Mouse (Mus musculus) limb, embryonic 15.5 days (tissue): ENCODE measurements around the gene Fcgr3. TPM values are rescaled to one million over a fixed set of nuclear protein-coding genes. Genes with fewer than 3 reads are reported as not detected.
A peak's percentile ranks its signal among the peaks of the same experiment; 100 is the strongest.
"Not testable (repeated sequence)": the region's sequence is repeated elsewhere in the genome, so short reads cannot be mapped to it uniquely, and the experiment has no call there.

ENCODE experiments used
- ATAC-seq: fragments of 200-750 bp; cut with Nextera tagmentation; 2 replicates; pipeline ENCODE4 v1.8.0; 2017; ENCODE audit warnings: low read depth, moderate TSS enrichment; ENCODE audit not compliant: insufficient number of reproducible peaks, low FRiP score, low TSS enrichment
- H3K27ac ChIP-seq: fragments of 300-500 bp; sonication (generic); 2 replicates; pipeline ENCODE4 v1.5.1; 2015; ENCODE audit warnings: moderate library complexity, mild to moderate bottlenecking, inconsistent platforms
- H3K27me3 ChIP-seq: fragments of 300-500 bp; sonication (generic); 2 replicates; pipeline ENCODE4 v1.6.1; 2015; ENCODE audit warnings: inconsistent platforms
- H3K36me3 ChIP-seq: fragments of 300-500 bp; sonication (generic); 2 replicates; pipeline ENCODE4 v1.6.1; 2015; ENCODE audit warnings: inconsistent platforms
- H3K4me1 ChIP-seq: fragments of 300-500 bp; sonication (generic); 2 replicates; pipeline ENCODE4 v1.6.1; 2015; ENCODE audit warnings: inconsistent platforms
- H3K4me2 ChIP-seq: fragments of 300-500 bp; sonication (generic); 2 replicates; pipeline ENCODE4 v1.6.1; 2015; ENCODE audit warnings: mild to moderate bottlenecking, inconsistent platforms
- H3K4me3 ChIP-seq: fragments of 300-500 bp; sonication (generic); 2 replicates; pipeline ENCODE4 v1.5.1; 2015; ENCODE audit warnings: mild to moderate bottlenecking, inconsistent platforms
- H3K9ac ChIP-seq: fragments of 300-500 bp; sonication (generic); 2 replicates; pipeline ENCODE4 v1.6.1; 2015; ENCODE audit warnings: inconsistent platforms
- H3K9me3 ChIP-seq: fragments of 300-500 bp; sonication (generic); 2 replicates; pipeline ENCODE4 v1.6.1; 2016; ENCODE audit warnings: inconsistent platforms
- WGBS: fragments of 180-500 bp; shearing (Covaris S2); methylation state at CpG from one replicate; pipeline ENCODE4 v1.1.7; 2015; 5-methylcytosine and 5-hydroxymethylcytosine counted together
- polyA plus RNA-seq: library from polyadenylated mRNA; unstranded; fragments of >200 nt; fragmentation: Nextera tagmentation; extraction: Ambion mirVana; gene quantifications from 2 replicates; pipeline ENCODE4 v1.2.1, GENCODE M21; 2015

Gene Fcgr3
- polyA plus RNA-seq, 1 experiment from 2014 or later, result 25.9 TPM

GRCm38 (mm10) chr1:171079825-171080224 is 15.1 kb upstream of the Fcgr3 start:
- H3K9me3 ChIP-seq, H3K9ac ChIP-seq: not testable (repeated sequence)
- ATAC-seq, result peak; percentile 32

GRCm38 (mm10) chr1:171079345-171079744 is 14.6 kb upstream of the Fcgr3 start:
- H3K4me2 ChIP-seq, H3K9ac ChIP-seq, H3K9me3 ChIP-seq, H3K4me3 ChIP-seq, H3K27ac ChIP-seq, H3K4me1 ChIP-seq, H3K36me3 ChIP-seq: not testable (repeated sequence)
- H3K27me3 ChIP-seq, result peaks cover 27% of the 10 kb centered on the region
- ATAC-seq, result peak; percentile 42
- 0% methylated on average over 1 of the region's 35 CpGs for WGBS

More at GRCm38 (mm10) chr1:171079825-171080224, 15.1 kb upstream of the Fcgr3 start:
- H3K4me1 ChIP-seq, H3K36me3 ChIP-seq, H3K27ac ChIP-seq, H3K4me3 ChIP-seq, H3K4me2 ChIP-seq: not testable (repeated sequence)
- no CpG with 5 or more reads among the region's 43 CpGs for WGBS
- peaks cover 25% of the 10 kb centered on the region for H3K27me3 ChIP-seq

GRCm38 (mm10) chr1:171078419-171078818 is 13.7 kb upstream of the Fcgr3 start:
- not testable (repeated sequence) for H3K36me3 ChIP-seq, ATAC-seq, H3K4me3 ChIP-seq, H3K4me1 ChIP-seq, H3K9me3 ChIP-seq, H3K27ac ChIP-seq, H3K9ac ChIP-seq
- Histone ChIP-seq H3K27me3 (peaks cover 34% of the 10 kb centered on the region), H3K4me2 (peak overlapping the region; percentile 35)
- 18% methylated on average over 12 of the region's 12 CpGs for whole genome bisulfite sequencing

DNA sequence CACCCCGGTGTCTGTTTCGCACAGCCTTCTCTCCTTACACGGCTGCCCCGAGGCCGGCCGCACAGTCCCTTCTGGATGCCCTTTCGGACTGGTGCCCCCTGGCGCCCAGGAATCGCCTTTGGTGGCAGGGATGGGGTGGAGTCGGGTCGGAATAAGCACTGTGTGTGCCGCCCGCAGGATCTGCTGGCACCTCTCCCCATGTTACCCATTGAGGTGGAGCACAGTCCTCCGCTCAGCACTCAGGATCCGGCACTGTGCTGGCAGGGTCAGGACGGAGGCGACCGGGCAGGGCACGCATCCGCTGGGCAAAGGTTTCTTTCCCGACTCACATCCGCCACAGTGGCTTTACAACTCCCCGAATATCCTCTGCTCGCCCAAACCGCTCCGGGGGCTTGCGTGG is 13.2 kb upstream of the Fcgr3 start:
- not testable (repeated sequence) for H3K36me3 ChIP-seq, H3K27ac ChIP-seq, H3K9ac ChIP-seq, H3K4me1 ChIP-seq, H3K9me3 ChIP-seq
- Histone ChIP-seq H3K4me3 (peak overlapping the region; percentile 23; the same call in 1 of the 2 replicates), H3K4me2 (peak overlapping the region; percentile 35), H3K27me3 (peaks cover 34% of the 10 kb centered on the region)
- 4% methylated on average over 17 of the region's 27 CpGs for WGBS
- peak; percentile 19; the same call in 1 of the 2 replicates for ATAC-seq

DNA sequence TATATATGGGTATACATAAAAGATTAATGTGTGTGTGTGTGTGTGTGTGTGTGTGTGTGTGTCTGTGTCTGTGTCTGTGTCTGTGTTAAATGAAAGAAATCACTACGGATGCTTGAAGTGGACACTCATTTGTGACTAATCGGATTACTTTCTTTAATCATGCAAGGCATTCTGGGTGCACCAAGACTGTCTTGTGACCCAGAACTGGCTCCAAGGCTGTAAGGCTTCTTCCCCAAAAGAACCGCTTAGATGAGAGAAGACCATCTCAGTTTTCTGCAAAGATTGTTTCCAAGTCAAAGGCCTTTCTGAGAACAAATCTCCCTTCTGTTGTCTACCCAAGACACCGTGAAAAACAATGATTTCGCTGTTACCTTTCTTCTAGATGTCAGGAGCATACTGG is 12.5 kb upstream of the Fcgr3 start:
- not testable (repeated sequence) for H3K4me3 ChIP-seq, H3K9me3 ChIP-seq, H3K9ac ChIP-seq, H3K36me3 ChIP-seq, ATAC-seq, H3K4me2 ChIP-seq, H3K27ac ChIP-seq, H3K4me1 ChIP-seq
- WGBS, result 37% methylated on average over 5 of the region's 5 CpGs
- H3K27me3 ChIP-seq, result peaks cover 34% of the 10 kb centered on the region

GRCm38 (mm10) chr1:171076176-171076575 is 11.4 kb upstream of the Fcgr3 start:
- WGBS, result 71% methylated on average over 5 of the region's 5 CpGs
- not testable (repeated sequence) for H3K27ac ChIP-seq, H3K9ac ChIP-seq, H3K36me3 ChIP-seq, H3K4me2 ChIP-seq, H3K9me3 ChIP-seq, H3K4me1 ChIP-seq, H3K4me3 ChIP-seq, ATAC-seq
- H3K27me3 ChIP-seq, result peaks cover 26% of the 10 kb centered on the region

DNA sequence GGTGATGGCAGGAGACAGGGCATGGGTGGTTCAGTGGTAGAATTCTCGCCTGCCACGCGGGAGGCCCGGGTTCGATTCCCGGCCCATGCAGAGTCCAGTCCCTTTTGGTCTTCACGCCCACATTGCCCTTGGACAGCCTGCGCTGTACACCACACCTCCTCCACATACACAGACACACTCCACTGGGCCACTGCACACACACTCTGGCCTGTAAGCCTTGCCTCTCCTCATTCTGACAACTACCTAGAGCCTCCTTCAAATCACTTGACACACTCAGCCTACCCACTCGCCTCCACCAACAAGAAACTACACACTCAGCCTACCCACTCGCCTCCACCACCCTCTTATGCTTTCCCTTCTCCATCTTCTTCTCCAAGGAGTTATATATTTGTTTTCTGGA is 9.5 kb upstream of the Fcgr3 start:
- H3K27me3 ChIP-seq, result peaks cover 38% of the 10 kb centered on the region
- H3K4me2 ChIP-seq, H3K9ac ChIP-seq, H3K27ac ChIP-seq, H3K4me3 ChIP-seq, H3K36me3 ChIP-seq, H3K9me3 ChIP-seq, H3K4me1 ChIP-seq: not testable (repeated sequence)
- 0 out of 2 replicates have a peak, but pooled peaks have one; percentile 11 for ATAC-seq
- whole genome bisulfite sequencing, result 22% methylated on average over 7 of the region's 10 CpGs

DNA sequence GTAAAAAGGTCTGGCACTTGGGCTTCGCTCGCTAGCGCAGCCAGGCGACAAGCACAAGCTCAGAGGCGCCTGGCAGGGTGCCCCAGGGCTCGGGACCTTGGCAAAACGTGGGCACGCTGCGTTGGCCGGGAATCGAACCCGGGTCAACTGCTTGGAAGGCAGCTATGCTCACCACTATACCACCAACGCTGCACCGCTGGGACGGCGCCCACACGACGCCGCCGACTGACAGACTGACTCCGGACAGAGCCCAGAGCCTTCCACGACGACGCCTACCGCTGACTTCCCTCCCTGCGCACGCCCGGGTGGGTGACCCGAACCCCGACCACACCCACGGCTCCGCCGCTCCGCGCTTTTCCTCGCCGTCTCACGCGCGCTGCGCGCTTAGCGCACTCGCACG is 7.5 kb upstream of the Fcgr3 start:
- not testable (repeated sequence) for H3K36me3 ChIP-seq, H3K9ac ChIP-seq, H3K4me1 ChIP-seq, H3K4me3 ChIP-seq, H3K9me3 ChIP-seq, H3K27ac ChIP-seq, H3K4me2 ChIP-seq
- WGBS, result no CpG with 5 or more reads among the region's 45 CpGs
- peaks cover 31% of the 10 kb centered on the region for H3K27me3 ChIP-seq
- ATAC-seq, result peak; percentile 13; the same call in 1 of the 2 replicates

- H3K4me1 ChIP-seq, H3K27ac ChIP-seq: not testable (repeated sequence)
- WGBS, result no CpG with 5 or more reads among the region's 35 CpGs
Observed at GRCm38 (mm10) chr1:171071726-171072125, 7.0 kb upstream of the Fcgr3 start.

DNA sequence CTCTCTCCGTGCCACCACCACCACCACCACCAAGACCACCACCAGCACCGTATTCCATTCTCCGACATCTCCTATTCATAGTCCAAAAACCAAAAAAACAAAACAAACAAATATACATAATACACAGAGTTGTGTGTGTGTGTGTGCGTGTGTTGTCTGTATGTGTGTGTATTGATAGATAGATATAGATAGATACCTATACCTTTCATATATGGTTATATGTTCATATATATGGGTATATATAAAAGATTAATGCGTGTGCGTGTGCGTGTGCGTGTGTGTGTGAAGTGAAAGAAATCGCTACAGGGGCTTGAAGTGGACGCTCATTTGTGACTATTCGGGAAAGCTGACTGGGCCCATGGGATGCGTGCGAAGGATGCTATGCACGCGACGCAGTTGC is 6.1 kb upstream of the Fcgr3 start:
- WGBS, result 20% methylated on average over 16 of the region's 16 CpGs

More at GRCm38 (mm10) chr1:171071726-171072125, 7.0 kb upstream of the Fcgr3 start:
- H3K4me2 ChIP-seq, H3K4me3 ChIP-seq, H3K9ac ChIP-seq, ATAC-seq, H3K36me3 ChIP-seq, H3K9me3 ChIP-seq: not testable (repeated sequence)
- peaks cover 29% of the 10 kb centered on the region for H3K27me3 ChIP-seq

GRCm38 (mm10) chr1:171069508-171069907 is 4.8 kb upstream of the Fcgr3 start:
- not testable (repeated sequence) for ATAC-seq, H3K27ac ChIP-seq, H3K4me1 ChIP-seq, H3K4me2 ChIP-seq, H3K36me3 ChIP-seq, H3K9ac ChIP-seq, H3K9me3 ChIP-seq, H3K4me3 ChIP-seq
- WGBS, result 59% methylated on average over 3 of the region's 3 CpGs
- peaks cover 42% of the 10 kb centered on the region for H3K27me3 ChIP-seq

More for the DNA sequence above, 6.1 kb upstream of the Fcgr3 start:
- not testable (repeated sequence) for H3K27ac ChIP-seq, H3K4me1 ChIP-seq, H3K36me3 ChIP-seq, ATAC-seq, H3K4me2 ChIP-seq, H3K9ac ChIP-seq, H3K9me3 ChIP-seq, H3K4me3 ChIP-seq
- H3K27me3 ChIP-seq, result peaks cover 34% of the 10 kb centered on the region

DNA sequence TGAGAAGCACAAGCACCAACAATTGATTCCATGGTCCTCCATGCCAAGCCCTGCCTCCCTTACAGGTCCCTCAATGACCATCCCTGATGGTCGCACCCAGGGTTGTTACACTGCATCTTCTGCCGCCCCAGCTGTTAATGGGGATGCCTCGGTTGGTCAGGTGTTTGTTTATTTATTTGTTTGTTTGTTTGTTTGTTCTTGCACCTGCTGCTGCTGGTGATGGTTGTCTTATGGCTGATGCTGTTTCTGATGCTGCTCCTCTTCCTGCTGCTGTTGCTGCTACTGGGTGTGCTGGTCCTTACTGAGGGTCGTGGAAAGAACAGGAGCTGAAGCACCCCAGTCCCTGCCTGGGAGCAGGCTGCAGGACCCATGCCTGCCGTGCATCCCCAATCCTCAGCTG is 3.2 kb upstream of the Fcgr3 start:
- H3K36me3 ChIP-seq, H3K9ac ChIP-seq, H3K4me3 ChIP-seq, H3K4me2 ChIP-seq, H3K9me3 ChIP-seq, ATAC-seq, H3K27ac ChIP-seq: not testable (repeated sequence)
- WGBS, result 33% methylated on average over 5 of the region's 5 CpGs
- Histone ChIP-seq H3K27me3 (peaks cover 45% of the 10 kb centered on the region), H3K4me1 (peaks cover 11% of the 10 kb centered on the region)

DNA sequence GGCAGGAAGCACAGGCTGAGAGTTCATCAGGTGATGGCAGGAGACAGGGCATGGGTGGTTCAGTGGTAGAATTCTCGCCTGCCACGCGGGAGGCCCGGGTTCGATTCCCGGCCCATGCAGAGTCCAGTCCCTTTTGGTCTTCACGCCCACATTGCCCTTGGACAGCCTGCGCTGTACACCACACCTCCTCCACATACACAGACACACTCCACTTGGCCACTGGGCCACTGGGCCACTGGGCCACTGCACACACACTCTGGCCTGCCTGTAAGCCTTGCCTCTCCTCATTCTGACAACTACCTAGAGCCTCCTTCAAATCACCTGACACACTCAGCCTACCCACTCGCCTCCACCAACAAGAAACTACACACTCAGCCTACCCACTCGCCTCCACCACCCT is 1.8 kb upstream of the Fcgr3 start:
- H3K4me2 ChIP-seq, H3K9me3 ChIP-seq, H3K4me3 ChIP-seq, H3K36me3 ChIP-seq, H3K9ac ChIP-seq, H3K27ac ChIP-seq: not testable (repeated sequence)
- WGBS, result 34% methylated on average over 4 of the region's 10 CpGs
- peaks cover 11% of the 10 kb centered on the region for H3K4me1 ChIP-seq
- peaks cover 47% of the 10 kb centered on the region for H3K27me3 ChIP-seq
- 0 out of 2 replicates have a peak, but pooled peaks have one; percentile 8 for ATAC-seq
